Mouse (Mus musculus) mammary gland, adult 2 months (tissue): ENCODE data around the gene H2-Eb1. TPM values are rescaled to one million over a fixed set of nuclear protein-coding genes. Genes with fewer than 3 reads are reported as not detected.

Experiments used
- polyA plus RNA-seq: library from polyadenylated mRNA; depleted of rRNA; stranded (reverse); fragments of >200 nt; gene quantifications from 2 replicates; pipeline ENCODE4 v1.2.3, GENCODE M21; 2012; ENCODE audit warnings: low replicate concordance; rRNA removed

The H2-Eb1 gene
- polyA plus RNA-seq = 606 and 611 TPM in 2 replicates

DNA sequence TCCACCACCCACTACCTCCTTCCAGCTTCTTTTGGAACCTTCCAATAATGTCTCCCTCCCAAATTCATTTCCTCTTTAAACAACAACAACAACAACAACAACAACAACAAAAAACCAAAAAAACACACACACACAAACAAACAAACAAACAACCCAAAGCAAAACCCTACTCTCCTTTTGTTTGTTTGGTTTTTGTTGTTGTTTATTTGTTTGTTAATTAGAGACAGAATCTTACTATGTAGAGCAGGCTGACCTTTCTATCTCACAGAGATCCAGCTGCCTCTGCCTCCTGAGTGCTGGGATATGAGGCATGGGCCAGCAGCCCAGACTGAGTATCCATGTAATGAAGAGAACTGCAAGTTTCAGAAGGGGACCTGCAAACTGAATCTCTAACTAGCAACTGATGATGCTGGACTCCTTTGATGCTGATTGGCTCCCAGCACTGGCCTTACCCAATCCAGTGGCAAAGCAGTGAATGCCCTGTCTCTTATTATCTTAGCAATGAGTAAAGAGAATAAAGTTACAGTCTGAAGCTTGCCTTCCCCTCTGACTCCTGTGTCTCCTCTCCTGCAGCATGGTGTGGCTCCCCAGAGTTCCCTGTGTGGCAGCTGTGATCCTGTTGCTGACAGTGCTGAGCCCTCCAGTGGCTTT lies at the start of gene H2-Eb1:
Gene H2-Eb1 (plus strand): TSS at position 488 of the 651 bp plus-strand sequence.

GRCm38 (mm10) chr17:34257594-34258375 lies 47.9 kb upstream of the H2-Eb1 start, which contains the start of gene H2-Ab1:
Gene H2-Ab1 (plus strand): TSS chr17:34257689.

DNA sequence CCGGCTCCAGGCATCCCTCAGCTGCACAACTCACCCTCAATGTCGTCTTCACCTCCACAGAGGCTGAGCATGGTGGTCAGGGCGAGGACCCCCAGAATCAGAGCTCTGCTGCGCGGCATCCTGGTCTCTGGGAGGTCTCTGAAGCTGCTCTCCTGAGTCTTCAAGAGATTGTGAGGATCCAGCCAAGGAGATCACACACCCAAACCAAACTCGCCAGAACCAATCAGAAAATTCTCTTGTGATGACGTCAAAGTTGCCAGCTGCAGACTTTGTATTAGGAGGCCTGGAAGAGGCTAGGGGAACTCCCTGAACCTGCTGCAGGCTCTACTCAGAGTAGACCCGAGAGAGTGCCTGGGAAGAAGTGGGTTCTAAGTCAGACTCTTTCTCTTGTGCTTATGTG lies 18.0 kb upstream of the H2-Eb1 start, which contains the start of gene H2-Aa:
Gene H2-Aa (minus strand): TSS at position 176 of the 400 bp plus-strand sequence.

GRCm38 (mm10) chr17:34325436-34325835 lies 19.8 kb downstream of the H2-Eb1 start, which contains the start of gene H2-Eb2:
Gene H2-Eb2 (plus strand): TSS chr17:34325665.

DNA sequence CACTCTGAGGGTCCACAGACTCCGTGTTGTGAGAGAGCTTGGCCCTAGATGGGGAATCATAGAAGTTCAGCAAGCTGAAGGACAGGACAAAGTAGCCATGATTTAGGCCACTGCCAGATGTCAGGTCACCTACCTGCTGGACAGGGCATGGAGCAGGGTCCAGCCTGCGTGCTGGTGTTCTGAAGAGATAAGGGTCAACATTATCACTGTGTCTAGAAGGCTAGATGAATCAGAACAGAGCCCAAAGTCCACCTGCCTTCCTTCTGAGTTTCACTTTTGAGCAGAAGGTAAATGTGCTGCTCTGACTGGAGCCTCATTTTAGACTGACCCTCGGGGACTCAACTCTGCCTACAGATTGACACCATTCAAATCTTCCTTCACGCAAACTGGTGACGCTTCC lies 48.9 kb downstream of the H2-Eb1 start, which contains the start of gene Btnl2:
Gene Btnl2 (plus strand): TSS at position 284 of the 400 bp plus-strand sequence.

Other genes starting within 250 kb of the H2-Eb1 start
- 59.6 and 112 TPM in 2 replicates for gene H2-Oa, start 213.5 kb upstream of the H2-Eb1 start, polyA plus RNA-seq
- gene H2-DMa, start 186.3 kb upstream of the H2-Eb1 start, polyA plus RNA-seq = 180 and 191 TPM in 2 replicates
- gene Brd2, start 183.2 kb upstream of the H2-Eb1 start, polyA plus RNA-seq = 112 and 199 TPM in 2 replicates
- gene H2-DMb2, start 162.6 kb upstream of the H2-Eb1 start, polyA plus RNA-seq = 125 and 219 TPM in 2 replicates
- 243 and 276 TPM in 2 replicates for gene H2-DMb1, start 152.8 kb upstream of the H2-Eb1 start, polyA plus RNA-seq
- gene Tap1, start 118.3 kb upstream of the H2-Eb1 start, polyA plus RNA-seq = 81.6 and 135 TPM in 2 replicates
- 108 and 188 TPM in 2 replicates for gene Psmb9, start 118.1 kb upstream of the H2-Eb1 start, polyA plus RNA-seq
- gene Psmb8, start 108.1 kb upstream of the H2-Eb1 start, polyA plus RNA-seq = 204 and 242 TPM in 2 replicates
- 74.2 and 121 TPM in 2 replicates for gene Tap2, start 102.3 kb upstream of the H2-Eb1 start, polyA plus RNA-seq
- 117 and 123 TPM in 2 replicates for gene H2-Ob, start 67.0 kb upstream of the H2-Eb1 start, polyA plus RNA-seq
- gene H2-Ab1, start 48.2 kb upstream of the H2-Eb1 start, polyA plus RNA-seq = 2,992 and 3,635 TPM in 2 replicates
- gene H2-Aa, start 18.0 kb upstream of the H2-Eb1 start, polyA plus RNA-seq = 1,227 and 1,651 TPM in 2 replicates
- gene H2-Eb2, start 19.8 kb downstream of the H2-Eb1 start, polyA plus RNA-seq = 4.9 and 5.3 TPM in 2 replicates
- 1.8 and 3.7 TPM in 2 replicates for gene Btnl2, start 49.0 kb downstream of the H2-Eb1 start, polyA plus RNA-seq
- 0.20 TPM in 2 replicates for gene Btnl1, start 71.3 kb downstream of the H2-Eb1 start, polyA plus RNA-seq
- 0.99 and 1.6 TPM in 2 replicates for gene BC051142, start 93.0 kb downstream of the H2-Eb1 start, polyA plus RNA-seq
- gene Btnl4, start 171.5 kb downstream of the H2-Eb1 start, polyA plus RNA-seq = not detected in 2 replicates
- not detected in 2 replicates for gene Btnl6, start 211.5 kb downstream of the H2-Eb1 start, polyA plus RNA-seq